Mouse (Mus musculus) forebrain, embryonic 11.5 days (tissue): ENCODE measurements around the gene Tmem208. TPM values are rescaled to one million over a fixed set of nuclear protein-coding genes. Genes with fewer than 3 reads are reported as not detected.

Source experiments
- ATAC-seq: fragments of 200-750 bp; cut with Nextera tagmentation; replicated peaks from 2 replicates; pipeline ENCODE4 v1.8.0; 2017; ENCODE audit warnings: moderate TSS enrichment; ENCODE audit not compliant: low FRiP score
- DNase-seq: peaks from one replicate; pipeline ENCODE4 v3.0.0-alpha.2; 2017; ENCODE audit warnings: low spot score
- H3K27ac ChIP-seq: fragments of 300-500 bp; sonication (generic); 2 replicates; pipeline ENCODE4 v1.5.1; 2014; ENCODE audit warnings: low read depth, low read length
- H3K27me3 ChIP-seq: fragments of 300-500 bp; sonication (generic); 2 replicates; pipeline ENCODE4 v1.6.1; 2014; ENCODE audit warnings: mild to moderate bottlenecking, low read length, mixed read lengths; ENCODE audit not compliant: control insufficient read depth, insufficient read depth
- H3K36me3 ChIP-seq: fragments of 300-500 bp; sonication (generic); 2 replicates; pipeline ENCODE4 v1.6.1; 2014; ENCODE audit warnings: mild to moderate bottlenecking, low read length, moderate library complexity, mixed read lengths; ENCODE audit not compliant: control insufficient read depth, insufficient read depth
- H3K4me1 ChIP-seq: fragments of 300-500 bp; sonication (generic); replicated peaks from 2 replicates; pipeline ENCODE4 v1.6.1; 2014; ENCODE audit warnings: low read length, mixed read lengths; ENCODE audit not compliant: control insufficient read depth, insufficient read depth
- H3K4me2 ChIP-seq: fragments of 300-500 bp; sonication (generic); 2 replicates; pipeline ENCODE4 v1.6.1; 2014; ENCODE audit warnings: low read depth, mild to moderate bottlenecking, low read length, moderate library complexity, mixed read lengths; ENCODE audit not compliant: severe bottlenecking
- H3K4me3 ChIP-seq: fragments of 300-500 bp; sonication (generic); 2 replicates; pipeline ENCODE4 v1.5.1; 2014; ENCODE audit warnings: low read depth, low read length
- H3K9ac ChIP-seq: fragments of 300-500 bp; sonication (generic); 2 replicates; pipeline ENCODE4 v1.6.1; 2014; ENCODE audit warnings: low read length
- H3K9me3 ChIP-seq: fragments of 300-500 bp; sonication (generic); 2 replicates; pipeline ENCODE4 v1.6.1; 2016; ENCODE audit warnings: low read length, mixed read lengths; ENCODE audit not compliant: control insufficient read depth
- WGBS: fragments of 180-500 bp; shearing (Covaris S2); extraction: QIAGEN DNeasy Blood & Tissue Kit; methylation state at CpG from one replicate; pipeline ENCODE4 v1.1.7; 2014; 5-methylcytosine and 5-hydroxymethylcytosine counted together
- polyA plus RNA-seq: library from polyadenylated mRNA; unstranded; fragments of >200 nt; fragmentation: Nextera tagmentation; extraction: Ambion mirVana; gene quantifications from 2 replicates; pipeline ENCODE4 v1.2.1, GENCODE M21; 2014

Gene Tmem208
- polyA plus RNA-seq, 1 experiment from 2014 or later = 85.0 TPM

DNA sequence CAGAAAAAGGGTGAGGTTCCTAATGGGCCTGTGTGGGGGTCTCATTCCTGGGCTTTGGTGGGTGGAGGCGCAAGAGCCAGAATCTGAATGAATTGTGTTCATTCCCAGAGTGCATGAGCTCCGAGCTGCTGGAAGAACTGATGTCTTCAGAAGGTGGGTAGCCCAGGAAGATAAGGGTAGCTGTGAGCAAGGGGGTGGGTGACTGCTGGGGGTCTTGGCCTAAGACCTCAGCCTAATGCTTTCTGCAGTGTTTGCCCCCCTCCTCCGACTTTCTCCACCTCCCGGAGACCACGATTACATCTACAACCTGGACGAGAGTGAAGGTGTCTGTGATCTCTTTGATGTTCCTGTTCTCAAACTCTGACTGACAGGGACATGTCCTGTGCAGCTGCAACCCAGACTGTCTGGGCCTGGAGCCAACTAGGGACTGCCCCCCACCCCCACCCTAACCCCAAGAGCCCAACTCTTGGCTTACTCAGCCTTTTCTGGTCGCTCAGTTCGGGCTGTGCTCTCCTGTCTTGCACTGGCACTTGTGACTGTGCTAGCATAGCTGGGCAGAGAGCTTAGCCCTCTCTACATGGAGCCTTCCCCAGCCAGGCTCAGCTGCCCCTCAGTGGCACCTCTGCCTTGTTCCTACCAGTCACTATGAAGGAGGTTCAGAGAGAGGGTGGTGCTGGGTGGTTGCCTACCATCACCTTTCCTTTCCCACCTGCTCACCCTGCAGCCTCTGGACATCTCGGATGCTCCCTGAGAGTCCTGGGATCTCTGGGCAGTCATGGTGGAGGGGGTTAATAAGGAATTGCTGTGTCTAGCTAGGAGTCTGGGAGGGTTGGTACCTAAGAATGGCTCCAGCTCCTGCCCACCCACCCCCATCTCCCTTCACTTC, 21.6 kb upstream of the Tmem208 start:
- H3K27ac ChIP-seq = no peak overlapping the region
- H3K9ac ChIP-seq = no peak overlapping the region
- H3K4me1 ChIP-seq = peaks cover 5% of the 10 kb centered on the region
- H3K4me3 ChIP-seq = no peak overlapping the region
- no peaks in the 10 kb centered on the region for H3K9me3 ChIP-seq
- H3K27me3 ChIP-seq = no peaks in the 10 kb centered on the region
- H3K4me2 ChIP-seq = no peak overlapping the region
- H3K36me3 ChIP-seq = peaks cover 21% of the 10 kb centered on the region
- DNase-seq (peak; percentile 52), ATAC-seq (no peak)
- 83% methylated on average over 9 of the region's 9 CpGs for WGBS

DNA sequence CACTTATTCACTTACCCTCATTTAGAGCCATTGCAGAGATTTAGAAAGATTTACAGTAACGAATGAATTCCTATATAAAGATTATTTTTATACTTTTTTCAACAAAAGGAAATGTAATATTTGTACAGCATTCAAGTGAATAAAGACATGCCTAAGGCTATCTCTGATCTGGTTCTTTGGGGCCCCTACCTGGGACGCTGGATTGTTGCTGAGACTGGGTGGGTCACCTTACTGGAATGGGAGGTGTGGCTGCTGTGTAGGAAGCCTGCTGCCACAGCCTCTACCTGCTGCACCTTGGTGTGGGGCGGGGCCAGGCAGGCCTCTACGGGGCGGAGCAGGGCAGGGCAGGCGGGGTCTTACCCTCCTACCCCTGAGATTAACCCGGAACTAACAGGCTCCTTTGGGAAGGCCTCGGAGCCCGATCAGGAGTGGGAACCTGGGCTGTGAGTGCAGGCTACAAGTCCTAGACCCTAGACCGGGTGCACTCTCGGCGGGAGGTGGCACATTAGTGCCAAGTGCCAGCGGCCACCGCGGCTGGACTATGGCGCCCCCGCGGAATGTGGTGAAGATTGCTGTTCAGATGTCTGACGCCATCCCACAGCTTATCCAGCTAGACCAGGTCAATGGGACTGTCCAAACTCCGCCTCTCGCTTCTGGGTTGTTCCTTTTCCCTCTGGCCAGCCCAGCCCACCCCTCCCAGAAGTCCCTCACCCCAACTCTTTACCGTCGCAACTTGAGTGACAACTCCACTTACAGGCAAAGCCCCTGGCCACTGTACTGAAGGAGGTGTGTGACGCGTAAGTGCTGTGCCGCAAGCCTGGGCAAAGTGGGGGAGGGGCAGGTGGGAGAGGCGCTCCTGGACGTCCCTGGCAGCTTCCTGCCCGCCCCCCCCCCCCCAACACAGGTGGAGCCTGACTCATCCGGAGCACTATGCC, 20.7 kb upstream of the Tmem208 start, which contains the start of gene Elmo3:
Gene Elmo3 (plus strand): TSS at position 391 of the 935 bp plus-strand sequence.
- peak; percentile 60 for ATAC-seq
- Histone ChIP-seq H3K27me3 (no peaks in the 10 kb centered on the region), H3K4me2 (peak within 1 kb of the TSS; percentile 33), H3K27ac (no peak within 1 kb of the TSS), H3K4me1 (peaks cover 5% of the 10 kb centered on the region), H3K4me3 (no peak within 1 kb of the TSS), H3K9ac (peak within 1 kb of the TSS; percentile 39; the same call in 1 of the 2 replicates), H3K9me3 (no peaks in the 10 kb centered on the region), H3K36me3 (peaks cover 17% of the 10 kb centered on the region)
- 7% methylated on average over 28 of the region's 30 CpGs for WGBS
- peak; percentile 69 for DNase-seq

DNA sequence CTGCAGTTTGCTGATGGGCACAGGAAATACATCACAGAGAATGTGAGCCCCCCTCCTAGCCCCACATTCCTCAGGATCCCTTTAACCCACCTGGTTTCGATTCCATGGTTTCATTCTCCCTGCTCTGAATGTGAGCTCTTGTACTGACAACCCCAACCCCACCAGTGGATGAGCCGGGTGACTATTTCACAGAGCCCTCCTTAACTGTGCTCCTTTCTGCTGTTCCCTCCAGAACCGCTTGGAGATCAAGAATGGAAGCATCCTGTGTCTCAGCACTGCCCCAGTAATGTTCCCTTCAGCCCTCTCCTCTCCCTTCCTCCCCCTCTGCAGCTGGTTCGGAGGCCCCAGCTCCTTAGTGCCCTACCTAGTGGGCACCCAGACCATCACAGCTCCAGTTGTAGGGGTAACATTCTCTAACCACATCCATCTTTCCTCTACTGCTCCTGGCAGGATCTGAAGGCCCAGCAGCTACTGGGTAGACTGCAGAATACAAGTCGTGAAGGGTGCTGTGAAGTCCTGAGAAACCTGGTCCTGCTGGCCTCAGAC, 19.9 kb upstream of the Tmem208 start:
- DNase-seq (no peak), ATAC-seq (peak; percentile 16; the same call in 1 of the 2 replicates)
- WGBS = 60% methylated on average over 5 of the region's 5 CpGs
- Histone ChIP-seq H3K36me3 (peaks cover 12% of the 10 kb centered on the region), H3K27me3 (no peaks in the 10 kb centered on the region), H3K9ac (no peak overlapping the region), H3K9me3 (no peaks in the 10 kb centered on the region), H3K4me2 (peak overlapping the region; percentile 33; the same call in 1 of the 2 replicates), H3K4me3 (no peak overlapping the region), H3K27ac (no peak overlapping the region), H3K4me1 (peaks cover 5% of the 10 kb centered on the region)

- Histone ChIP-seq H3K9ac (no peak overlapping the region), H3K4me3 (no peak overlapping the region), H3K27ac (no peak overlapping the region), H3K4me2 (no peak overlapping the region), H3K4me1 (peaks cover 5% of the 10 kb centered on the region), H3K9me3 (no peaks in the 10 kb centered on the region), H3K36me3 (peaks cover 5% of the 10 kb centered on the region), H3K27me3 (no peaks in the 10 kb centered on the region)
- no peak for ATAC-seq
- 94% methylated on average over 13 of the region's 13 CpGs for WGBS
- DNase-seq = no peak
Measured at GRCm38 (mm10) chr8:105307670-105308069, 18.5 kb upstream of the Tmem208 start.

- Histone ChIP-seq H3K9me3 (no peaks in the 10 kb centered on the region), H3K9ac (no peak overlapping the region), H3K4me1 (peaks cover 5% of the 10 kb centered on the region), H3K4me3 (no peak overlapping the region), H3K36me3 (peaks cover 5% of the 10 kb centered on the region), H3K4me2 (no peak overlapping the region), H3K27me3 (no peaks in the 10 kb centered on the region), H3K27ac (no peak overlapping the region)
- ATAC-seq = no peak
- WGBS = 96% methylated on average over 10 of the region's 10 CpGs
- no peak for DNase-seq
Measured at GRCm38 (mm10) chr8:105308428-105308827, 17.7 kb upstream of the Tmem208 start.

DNA sequence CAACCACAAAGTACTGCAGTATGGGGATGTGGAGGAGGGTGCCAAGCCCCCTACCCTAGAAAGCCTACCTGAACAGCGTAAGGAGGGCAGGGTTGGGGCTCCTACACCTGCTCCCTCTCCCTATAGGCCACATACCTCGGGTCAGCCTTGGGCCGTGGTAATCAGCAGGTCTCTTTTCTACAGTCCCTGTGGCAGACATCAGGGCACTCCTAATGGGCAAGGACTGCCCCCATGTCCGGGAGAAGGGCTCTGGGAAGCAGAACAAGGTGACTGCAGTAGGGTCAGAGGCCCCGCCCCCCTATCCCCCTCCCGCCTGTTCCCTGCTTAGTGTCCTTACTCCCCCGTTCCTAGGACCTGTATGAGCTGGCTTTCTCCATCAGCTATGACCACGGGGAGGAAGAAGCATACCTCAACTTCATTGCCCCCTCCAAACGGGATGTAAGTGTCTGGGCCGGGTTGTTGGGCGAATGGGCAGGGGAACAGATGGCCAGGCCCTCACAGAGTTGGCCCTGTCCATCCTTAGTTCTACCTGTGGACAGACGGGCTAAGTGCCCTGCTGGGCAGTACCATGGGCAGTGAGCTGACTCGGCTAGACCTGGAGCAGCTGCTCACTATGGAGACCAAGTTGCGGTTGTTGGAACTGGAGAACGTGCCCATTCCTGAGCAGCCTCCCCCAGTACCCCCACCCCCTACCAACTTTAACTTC, 16.9 kb upstream of the Tmem208 start:
- 77% methylated on average over 15 of the region's 15 CpGs for WGBS
- Histone ChIP-seq H3K36me3 (peaks cover 5% of the 10 kb centered on the region), H3K9ac (no peak overlapping the region), H3K27ac (no peak overlapping the region), H3K27me3 (no peaks in the 10 kb centered on the region), H3K4me2 (no peak overlapping the region), H3K9me3 (no peaks in the 10 kb centered on the region), H3K4me1 (peaks cover 5% of the 10 kb centered on the region), H3K4me3 (no peak overlapping the region)
- ATAC-seq (no peak), DNase-seq (no peak)

DNA sequence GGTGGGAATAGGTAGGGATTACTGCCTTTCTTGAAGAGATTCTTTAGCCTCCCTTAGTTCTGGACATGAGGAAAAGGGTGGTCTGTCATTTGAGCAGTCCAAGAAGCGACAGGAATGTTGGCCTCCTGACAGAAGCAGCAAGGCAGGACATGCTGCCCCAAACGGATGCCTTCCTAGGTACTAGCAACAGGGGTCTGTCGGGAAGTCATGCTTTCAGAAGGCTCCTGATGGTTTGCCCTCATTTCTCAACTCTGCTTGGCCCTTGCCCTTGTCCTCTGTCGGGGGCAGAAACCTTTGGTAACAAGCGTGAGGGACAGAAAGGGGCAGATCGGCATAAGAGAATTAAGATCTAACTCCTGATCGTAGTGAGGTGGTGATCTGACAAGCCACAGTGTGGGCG, 16.0 kb upstream of the Tmem208 start:
- Histone ChIP-seq H3K27ac (no peak overlapping the region), H3K27me3 (no peaks in the 10 kb centered on the region), H3K4me2 (no peak overlapping the region), H3K9me3 (no peaks in the 10 kb centered on the region), H3K9ac (no peak overlapping the region), H3K4me3 (no peak overlapping the region), H3K4me1 (peaks cover 5% of the 10 kb centered on the region), H3K36me3 (peaks cover 5% of the 10 kb centered on the region)
- 82% methylated on average over 8 of the region's 8 CpGs for WGBS
- no peak for ATAC-seq
- DNase-seq = no peak

- H3K4me2 ChIP-seq = no peak overlapping the region
- H3K36me3 ChIP-seq = peaks cover 3% of the 10 kb centered on the region
- 90% methylated on average over 1 of the region's 1 CpGs for WGBS
- H3K27me3 ChIP-seq = no peaks in the 10 kb centered on the region
- H3K4me1 ChIP-seq = no peaks in the 10 kb centered on the region
- DNase-seq (no peak), ATAC-seq (no peak)
- H3K4me3 ChIP-seq = no peak overlapping the region
- no peaks in the 10 kb centered on the region for H3K9me3 ChIP-seq
- H3K27ac ChIP-seq = no peak overlapping the region
- no peak overlapping the region for H3K9ac ChIP-seq
Measured at GRCm38 (mm10) chr8:105311718-105312117, 14.4 kb upstream of the Tmem208 start.
